Mouse (Mus musculus) CH12.LX (cell line): Measurements from ENCODE around the gene Msrb2. TPM values are rescaled to one million over a fixed set of nuclear protein-coding genes. Genes with fewer than 3 reads are reported as not detected.

Experiments
- DNase-seq: peaks from one replicate; pipeline ENCODE4 v3.0.0-alpha.2; 2013; ENCODE audit errors: extremely low read depth
- H3K27ac ChIP-seq: 2 replicates; pipeline ENCODE4 v1.5.1; 2012; ENCODE audit warnings: low read depth, mild to moderate bottlenecking, control low read depth, moderate library complexity; ENCODE audit not compliant: insufficient read depth
- H3K27me3 ChIP-seq: replicated peaks from 2 replicates; pipeline ENCODE3; 2012; ENCODE audit warnings: inconsistent platforms
- H3K36me3 ChIP-seq, 2 experiments: replicated peaks in 1 of 2; 2 replicates each; pipeline versions ENCODE3 to v1.6.1; 2012; ENCODE audit warnings: inconsistent platforms in 1 of 2, low read length in 1 of 2, mild to moderate bottlenecking in 1 of 2, mixed read lengths in 1 of 2, moderate library complexity in 1 of 2; ENCODE audit not compliant: control insufficient read depth in 1 of 2, insufficient read depth in 1 of 2
- H3K4me1 ChIP-seq, 2 experiments: 2 replicates each; pipeline ENCODE4 v1.6.1; 2012; ENCODE audit warnings: inconsistent platforms in 1 of 2, moderate library complexity in 1 of 2; ENCODE audit not compliant: insufficient read depth in 2 of 2, control insufficient read depth in 1 of 2
- H3K4me2 ChIP-seq: 2 replicates; pipeline ENCODE4 v1.6.1; 2012; ENCODE audit warnings: low read depth, mild to moderate bottlenecking, control low read depth; ENCODE audit not compliant: poor library complexity, insufficient read depth, severe bottlenecking
- H3K4me3 ChIP-seq, 3 experiments: fragments of 150-350 bp in 1 of 3; sonication (generic) in 1 of 3; replicated peaks in 1 of 3; 2 replicates each; pipeline versions ENCODE3 to v1.5.1; 2011 to 2012; ENCODE audit warnings: low read depth in 2 of 3, low read length in 2 of 3, mild to moderate bottlenecking in 2 of 3, moderate library complexity in 2 of 3, control low read depth in 1 of 3, improper control_type of control experiment in 1 of 3, inconsistent platforms in 1 of 3, mixed read lengths in 1 of 3; ENCODE audit not compliant: poor library complexity in 1 of 3
- H3K79me2 ChIP-seq: replicated peaks from 2 replicates; pipeline ENCODE4 v1.6.1; 2012; ENCODE audit warnings: mild to moderate bottlenecking, moderate library complexity; ENCODE audit not compliant: control insufficient read depth, poor library complexity, insufficient read depth, severe bottlenecking; ENCODE audit errors: extremely low read depth
- H3K9ac ChIP-seq: 2 replicates; pipeline ENCODE4 v1.6.1; 2012; ENCODE audit warnings: low read depth, mild to moderate bottlenecking, control low read depth, moderate library complexity; ENCODE audit not compliant: insufficient read depth
- H3K9me3 ChIP-seq: replicated peaks from 2 replicates; pipeline ENCODE3; 2012; ENCODE audit warnings: low read length, inconsistent platforms, mixed read lengths
- CTCF ChIP-seq, 2 experiments: IDR thresholded peaks in 1 of 2; conservative IDR thresholded peaks in 1 of 2; 2 replicates each; pipeline ENCODE4 v1.5.1; 2011 to 2012; ENCODE audit warnings: low read depth in 2 of 2, low read length in 2 of 2, improper control_type of control experiment in 1 of 2, inconsistent platforms in 1 of 2, mild to moderate bottlenecking in 1 of 2, moderate library complexity in 1 of 2
- E2F4 ChIP-seq: IDR thresholded peaks from 2 replicates; pipeline ENCODE4 v1.6.1; 2011; ENCODE audit warnings: low read depth, low read length, improper control_type of control experiment; ENCODE audit not compliant: insufficient replicate concordance
- ELF1 ChIP-seq: IDR thresholded peaks from 2 replicates; pipeline ENCODE4 v1.6.1; 2014; ENCODE audit warnings: low read depth, mild to moderate bottlenecking, inconsistent platforms, low read length, improper control_type of control experiment
- EP300 ChIP-seq: IDR thresholded peaks from 2 replicates; pipeline ENCODE4 v1.6.1; 2011; ENCODE audit warnings: low read length, improper control_type of control experiment
- HCFC1 ChIP-seq: IDR thresholded peaks from 2 replicates; pipeline ENCODE4 v1.6.1; 2012; ENCODE audit warnings: low read depth, mild to moderate bottlenecking, inconsistent platforms, low read length, improper control_type of control experiment
- JUN ChIP-seq: IDR thresholded peaks from 2 replicates; pipeline ENCODE4 v1.6.1; 2011; ENCODE audit warnings: low read depth, mild to moderate bottlenecking, low read length, improper control_type of control experiment, moderate library complexity; ENCODE audit not compliant: insufficient read depth
- JUND ChIP-seq: conservative IDR thresholded peaks from 2 replicates; pipeline ENCODE4 v1.6.1; 2011; ENCODE audit warnings: low read depth, low read length, improper control_type of control experiment
- MAFK ChIP-seq: IDR thresholded peaks from 2 replicates; pipeline ENCODE4 v1.6.1; 2011; ENCODE audit warnings: low read length, improper control_type of control experiment; ENCODE audit not compliant: insufficient replicate concordance
- MAX ChIP-seq: IDR thresholded peaks from 2 replicates; pipeline ENCODE4 v1.6.1; 2011; ENCODE audit warnings: low read length, improper control_type of control experiment
- MAZ ChIP-seq: IDR thresholded peaks from 2 replicates; pipeline ENCODE4 v1.6.1; 2012; ENCODE audit warnings: low read depth, mild to moderate bottlenecking, inconsistent platforms, low read length, improper control_type of control experiment, moderate library complexity
- MEF2A ChIP-seq: IDR thresholded peaks from 2 replicates; pipeline ENCODE4 v1.6.1; 2014; ENCODE audit warnings: low read depth, mild to moderate bottlenecking, inconsistent platforms, low read length, improper control_type of control experiment, borderline replicate concordance
- MXI1 ChIP-seq: IDR thresholded peaks from 2 replicates; pipeline ENCODE4 v1.6.1; 2011; ENCODE audit warnings: mild to moderate bottlenecking, low read depth, low read length, improper control_type of control experiment
- POLR2A ChIP-seq: IDR thresholded peaks from 2 replicates; pipeline ENCODE4 v1.6.1; 2011; ENCODE audit warnings: low read depth, mild to moderate bottlenecking, improper control_type of control experiment, low read length
- RAD21 ChIP-seq: IDR thresholded peaks from 2 replicates; pipeline ENCODE4 v1.6.1; 2011; ENCODE audit warnings: low read depth, mild to moderate bottlenecking, low read length, improper control_type of control experiment, moderate library complexity
- SMC3 ChIP-seq: IDR thresholded peaks from 2 replicates; pipeline ENCODE4 v1.6.1; 2011; ENCODE audit warnings: low read depth, low read length, improper control_type of control experiment
- ZC3H11A ChIP-seq: IDR thresholded peaks from 2 replicates; pipeline ENCODE4 v1.6.1; 2012; ENCODE audit warnings: low read depth, mild to moderate bottlenecking, inconsistent platforms, low read length, improper control_type of control experiment
- ZKSCAN1 ChIP-seq: IDR thresholded peaks from 2 replicates; pipeline ENCODE4 v1.6.1; 2012; ENCODE audit warnings: low read depth, inconsistent platforms, low read length, improper control_type of control experiment, borderline replicate concordance
- dilution Hi-C: fragments of 300-500 bp; cut with MboI; formaldehyde crosslinking; loops from 2 replicates; pipeline ENCODE4 v1.14.3; 2020; ENCODE audit warnings: low sequenced_read_pairs; ENCODE audit not compliant: extremely low pct_unique_long_range_greater_than_20kb, extremely low pct_ligation_motif_present
- in situ Hi-C: fragments of 300-500 bp; cut with MboI; formaldehyde crosslinking; loops from 3 replicates; pipeline ENCODE4 v1.14.3; 2019; ENCODE audit warnings: low sequenced_read_pairs, low pct_ligation_motif_present, low pct_unique_long_range_greater_than_20kb, mixed read lengths
- polyA plus RNA-seq: library from polyadenylated mRNA; unstranded; fragments of >175 nt; gene quantifications from 2 replicates; pipeline ENCODE4 v1.2.1, GENCODE M21; 2012; ENCODE audit warnings: low read depth; ENCODE audit not compliant: insufficient read length
- total RNA-seq, 2 experiments: library from RNA; depleted of rRNA; stranded (reverse); fragments of 300-350 nt in 1 of 2; fragments of >200 nt in 1 of 2; gene quantifications; 2 replicates each; pipeline ENCODE4 v1.2.3; 2012 to 2014

The Msrb2 gene
- total and polyA plus RNA-seq, 3 experiments: 9.0 to 27.8 (median 21.6) TPM

DNA sequence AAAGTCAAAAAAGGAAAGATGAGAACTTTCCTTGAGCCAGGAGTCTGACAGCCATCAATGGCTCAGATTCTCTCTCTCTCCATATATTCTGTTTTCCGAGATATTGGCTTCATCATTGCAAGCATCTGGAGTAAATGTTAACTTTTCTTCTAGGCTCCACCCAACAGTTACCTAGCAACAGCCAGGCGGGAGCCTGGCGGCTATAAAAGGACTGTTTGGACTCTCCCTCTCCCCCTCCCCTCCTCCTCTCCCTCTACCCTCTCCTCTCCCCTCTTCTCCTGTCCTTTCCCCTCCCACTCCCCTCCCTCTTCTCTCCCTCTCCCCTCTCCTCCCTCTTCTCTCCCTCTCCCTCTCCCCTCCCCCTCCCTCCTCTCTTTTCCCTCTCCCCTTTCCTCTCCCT lies 4.8 kb upstream of the Msrb2 start:
- no peak overlapping the region for H3K4me3 ChIP-seq
- no peaks in the 10 kb centered on the region for H3K36me3 ChIP-seq
- in situ Hi-C loops (no loop called here), dilution Hi-C loops (no loop called here)
- no peak overlapping the region for H3K9ac ChIP-seq
- H3K4me2 ChIP-seq: no peak overlapping the region
- H3K9me3 ChIP-seq: no peaks in the 10 kb centered on the region
- no peak for DNase-seq
- H3K27ac ChIP-seq: no peak overlapping the region
- no peaks in the 10 kb centered on the region for H3K27me3 ChIP-seq
- H3K4me1 ChIP-seq: peaks cover 0 to 18% of the 10 kb centered on the region in 2 experiments; a peak in 2 of 4 replicates
- H3K79me2 ChIP-seq: no peaks in the 10 kb centered on the region
- TF ChIP-seq MAFK (no peak), POLR2A (no peak)

DNA sequence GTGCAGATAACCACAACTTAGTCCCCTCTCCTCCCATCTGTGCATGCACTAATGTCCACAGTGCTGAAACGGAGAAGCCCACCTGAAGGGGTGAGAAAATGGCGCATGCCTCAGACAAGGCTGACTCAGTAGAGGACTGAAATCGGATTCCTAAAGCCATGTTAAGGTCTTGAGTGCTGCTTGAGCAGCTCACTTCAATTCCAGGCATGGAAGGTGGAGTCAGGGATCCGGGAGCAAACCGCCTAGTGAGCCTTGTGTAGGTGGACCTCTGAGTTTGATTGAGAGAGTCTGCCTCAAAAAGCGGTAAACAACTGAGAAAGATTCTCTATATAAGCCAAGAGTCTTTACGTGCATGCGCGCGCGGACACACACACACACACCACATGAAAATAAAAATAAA lies 4.1 kb upstream of the Msrb2 start:
- H3K4me3 ChIP-seq: no peak overlapping the region
- H3K9me3 ChIP-seq: no peaks in the 10 kb centered on the region
- DNase-seq: no peak
- H3K27ac ChIP-seq: no peak overlapping the region
- no peaks in the 10 kb centered on the region for H3K36me3 ChIP-seq
- H3K27me3 ChIP-seq: no peaks in the 10 kb centered on the region
- dilution Hi-C loops: no loop called here
- H3K79me2 ChIP-seq: no peaks in the 10 kb centered on the region
- H3K4me1 ChIP-seq: peaks cover 0 to 18% of the 10 kb centered on the region in 2 experiments; a peak in 2 of 4 replicates
- H3K9ac ChIP-seq: no peak overlapping the region
- in situ Hi-C loops: no loop called here
- H3K4me2 ChIP-seq: no peak overlapping the region
- TF ChIP-seq JUND (no peak), MAX (no peak), EP300 (no peak), ZC3H11A (no peak), MAZ (no peak), JUN (no peak), HCFC1 (no peak), ZKSCAN1 (no peak), MXI1 (no peak)

DNA sequence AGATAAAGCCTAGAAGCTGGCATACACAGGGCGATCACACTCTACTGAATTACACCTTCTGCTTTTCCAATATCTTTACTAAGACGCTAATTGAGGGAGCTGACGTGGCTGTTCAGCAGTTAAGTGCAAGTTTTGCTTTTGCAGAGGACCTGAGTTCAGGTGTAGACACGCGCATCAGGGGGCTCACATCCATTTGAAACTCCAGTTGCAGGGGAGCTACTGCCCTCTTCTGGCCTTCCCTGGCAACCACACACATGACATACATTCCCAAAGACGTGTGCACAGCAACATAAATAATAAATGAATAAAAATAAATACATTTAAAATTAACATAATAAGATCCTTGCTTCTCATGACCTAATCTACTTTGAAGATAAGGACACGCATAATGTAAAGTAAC lies 2.5 kb downstream of the Msrb2 start:
- Histone ChIP-seq H3K9ac (no peak overlapping the region), H3K4me3 (no peak overlapping the region), H3K36me3 (peaks cover 3 to 34% of the 10 kb centered on the region in 2 experiments), H3K4me2 (no peak overlapping the region), H3K79me2 (no peaks in the 10 kb centered on the region), H3K4me1 (peaks cover 0 to 18% of the 10 kb centered on the region in 2 experiments; a peak in 2 of 4 replicates), H3K27me3 (no peaks in the 10 kb centered on the region), H3K9me3 (no peaks in the 10 kb centered on the region), H3K27ac (no peak overlapping the region)
- in situ Hi-C loops (no loop called here), dilution Hi-C loops (no loop called here)
- TF ChIP-seq CTCF (conservative IDR thresholded peaks at IDR 0.05 in 1 of 2, IDR thresholded peaks at IDR 0.05 in 1 of 2; ENCODE audit: low read depth in 2 of 2, low read length in 2 of 2) (peak; percentile 31 to 51; a peak in 3 of 4 replicates), SMC3 (peak; percentile 16), E2F4 (no peak), RAD21 (peak; percentile 29), ELF1 (no peak), MEF2A (no peak)
- no peak for DNase-seq
